Mouse (Mus musculus) midbrain, embryonic 16.5 days (tissue): Measurements from ENCODE around the gene Msi2. TPM values are rescaled to one million over a fixed set of nuclear protein-coding genes. Genes with fewer than 3 reads are reported as not detected.

Source experiments
- ATAC-seq: fragments of 200-750 bp; cut with Nextera tagmentation; 2 replicates; pipeline ENCODE4 v1.8.0; 2017; ENCODE audit warnings: moderate TSS enrichment
- H3K27ac ChIP-seq: fragments of 300-500 bp; sonication (generic); 2 replicates; pipeline ENCODE4 v1.5.1; 2014; ENCODE audit warnings: mild to moderate bottlenecking, low read length, mixed read lengths
- H3K27me3 ChIP-seq: fragments of 300-500 bp; sonication (generic); 2 replicates; pipeline ENCODE4 v1.6.1; 2014; ENCODE audit warnings: low read depth, low read length, mixed read lengths; ENCODE audit not compliant: control insufficient read depth, insufficient read depth
- H3K36me3 ChIP-seq: fragments of 300-500 bp; sonication (generic); 2 replicates; pipeline ENCODE4 v1.6.1; 2014; ENCODE audit warnings: mild to moderate bottlenecking, low read length, moderate library complexity, mixed read lengths; ENCODE audit not compliant: control insufficient read depth, insufficient read depth
- H3K4me1 ChIP-seq: fragments of 300-500 bp; sonication (generic); 2 replicates; pipeline ENCODE4 v1.6.1; 2014; ENCODE audit warnings: mild to moderate bottlenecking, low read length, mixed read lengths; ENCODE audit not compliant: control insufficient read depth, insufficient read depth
- H3K4me2 ChIP-seq: fragments of 300-500 bp; sonication (generic); 2 replicates; pipeline ENCODE4 v1.6.1; 2014; ENCODE audit warnings: mild to moderate bottlenecking, low read length, mixed read lengths
- H3K4me3 ChIP-seq: fragments of 300-500 bp; sonication (generic); 2 replicates; pipeline ENCODE4 v1.5.1; 2014; ENCODE audit warnings: low read depth, mild to moderate bottlenecking, low read length, moderate library complexity, mixed read lengths
- H3K9ac ChIP-seq: fragments of 300-500 bp; sonication (generic); 2 replicates; pipeline ENCODE4 v1.6.1; 2014; ENCODE audit warnings: low read depth, low read length, mixed read lengths
- H3K9me3 ChIP-seq: fragments of 300-500 bp; sonication (generic); replicated peaks from 2 replicates; pipeline ENCODE4 v1.6.1; 2014; ENCODE audit warnings: mild to moderate bottlenecking, low read length, mixed read lengths; ENCODE audit not compliant: control insufficient read depth, poor library complexity, severe bottlenecking
- WGBS: fragments of 180-500 bp; shearing (Covaris S2); extraction: QIAGEN DNeasy Blood & Tissue Kit; methylation state at CpG from one replicate; pipeline ENCODE4 v1.1.7; 2014; 5-methylcytosine and 5-hydroxymethylcytosine counted together
- polyA plus RNA-seq: library from polyadenylated mRNA; unstranded; fragments of >200 nt; fragmentation: Nextera tagmentation; extraction: Ambion mirVana; gene quantifications from 2 replicates; pipeline ENCODE4 v1.2.1, GENCODE M21; 2015

The Msi2 gene
- polyA plus RNA-seq, 1 experiment from 2014 or later, result 29.4 TPM

GRCm38 (mm10) chr11:88381145-88381909, 337.0 kb downstream of the Msi2 start:
- 59% methylated on average over 11 of the region's 14 CpGs for WGBS
- Histone ChIP-seq H3K9me3 (no peaks in the 10 kb centered on the region), H3K36me3 (no peaks in the 10 kb centered on the region; the same call in 1 of the 2 replicates), H3K4me2 (no peak overlapping the region), H3K27ac (peak overlapping the region; percentile 15; the same call in 1 of the 2 replicates), H3K4me1 (peaks cover 16% of the 10 kb centered on the region), H3K27me3 (no peaks in the 10 kb centered on the region), H3K4me3 (no peak overlapping the region), H3K9ac (no peak overlapping the region)
- ATAC-seq, result no peak

DNA sequence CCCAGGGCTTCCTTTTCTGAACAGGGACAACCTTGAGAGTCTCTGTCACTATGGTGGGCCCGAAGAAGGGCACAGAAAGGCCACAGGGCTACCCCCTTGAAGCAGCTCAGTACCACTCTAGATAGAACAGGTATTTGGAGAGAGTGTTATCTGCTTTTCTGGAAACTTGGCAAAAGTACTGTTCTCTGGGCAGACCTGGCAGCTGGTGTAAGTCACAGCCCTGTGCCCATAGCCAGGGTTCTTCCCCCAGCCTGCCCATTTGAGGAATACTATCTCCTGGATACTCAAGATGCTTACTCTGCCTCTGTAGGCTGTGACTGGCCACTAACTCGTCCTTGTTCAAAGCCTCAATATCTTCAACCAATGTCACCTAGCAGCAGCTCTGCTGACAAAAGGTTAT, 338.7 kb downstream of the Msi2 start:
- WGBS, result 73% methylated on average over 2 of the region's 2 CpGs
- H3K36me3 ChIP-seq, result no peaks in the 10 kb centered on the region
- no peak overlapping the region for H3K4me3 ChIP-seq
- H3K4me2 ChIP-seq, result no peak overlapping the region
- no peak for ATAC-seq
- H3K9me3 ChIP-seq, result no peaks in the 10 kb centered on the region
- 0 out of 2 replicates have a peak overlapping the region, but pooled peaks have one; percentile 15 for H3K27ac ChIP-seq
- no peaks in the 10 kb centered on the region for H3K27me3 ChIP-seq
- H3K4me1 ChIP-seq, result peaks cover 22% of the 10 kb centered on the region
- H3K9ac ChIP-seq, result no peak overlapping the region

- Histone ChIP-seq H3K9me3 (no peaks in the 10 kb centered on the region), H3K36me3 (no peaks in the 10 kb centered on the region), H3K27me3 (no peaks in the 10 kb centered on the region), H3K4me2 (no peak overlapping the region), H3K9ac (no peak overlapping the region), H3K27ac (peak overlapping the region; percentile 15; the same call in 1 of the 2 replicates), H3K4me3 (no peak overlapping the region), H3K4me1 (peaks cover 22% of the 10 kb centered on the region)
- ATAC-seq, result peak; percentile 39; the same call in 1 of the 2 replicates
- 14% methylated on average over 9 of the region's 9 CpGs for WGBS
Observed at GRCm38 (mm10) chr11:88378686-88379339, 339.5 kb downstream of the Msi2 start.

DNA sequence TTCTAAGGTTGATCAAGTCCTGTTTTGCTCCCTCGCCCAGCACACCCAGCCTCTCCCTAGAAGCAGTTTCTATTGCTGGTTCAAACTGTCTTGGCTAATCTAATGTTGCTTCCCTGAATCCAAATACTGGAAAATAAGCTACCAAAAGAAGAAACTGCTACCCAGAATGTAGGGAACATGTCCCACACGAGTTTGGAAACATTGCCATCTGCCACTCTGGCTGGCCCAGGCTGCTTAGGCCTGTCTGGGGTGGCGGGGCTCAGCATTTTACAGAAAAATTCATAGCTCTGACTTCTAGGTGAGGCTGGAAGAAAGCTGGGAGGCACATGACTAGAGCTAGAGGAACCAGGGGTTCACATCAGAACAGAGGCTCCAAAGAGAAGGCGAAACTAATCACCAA, 345.7 kb downstream of the Msi2 start:
- Histone ChIP-seq H3K4me3 (no peak overlapping the region), H3K27ac (peak overlapping the region; percentile 19; the same call in 1 of the 2 replicates), H3K4me2 (no peak overlapping the region), H3K4me1 (peaks cover 12% of the 10 kb centered on the region), H3K9me3 (no peaks in the 10 kb centered on the region), H3K9ac (no peak overlapping the region), H3K27me3 (no peaks in the 10 kb centered on the region), H3K36me3 (no peaks in the 10 kb centered on the region)
- 69% methylated on average over 4 of the region's 4 CpGs for WGBS
- ATAC-seq, result no peak

- WGBS, result 70% methylated on average over 3 of the region's 3 CpGs
- Histone ChIP-seq H3K4me1 (peaks cover 6% of the 10 kb centered on the region), H3K4me3 (no peak overlapping the region), H3K9me3 (no peaks in the 10 kb centered on the region), H3K27me3 (no peaks in the 10 kb centered on the region), H3K27ac (no peak overlapping the region), H3K4me2 (no peak overlapping the region), H3K9ac (no peak overlapping the region), H3K36me3 (no peaks in the 10 kb centered on the region)
- no peak for ATAC-seq
Observed at GRCm38 (mm10) chr11:88369898-88370297, 348.4 kb downstream of the Msi2 start.

DNA sequence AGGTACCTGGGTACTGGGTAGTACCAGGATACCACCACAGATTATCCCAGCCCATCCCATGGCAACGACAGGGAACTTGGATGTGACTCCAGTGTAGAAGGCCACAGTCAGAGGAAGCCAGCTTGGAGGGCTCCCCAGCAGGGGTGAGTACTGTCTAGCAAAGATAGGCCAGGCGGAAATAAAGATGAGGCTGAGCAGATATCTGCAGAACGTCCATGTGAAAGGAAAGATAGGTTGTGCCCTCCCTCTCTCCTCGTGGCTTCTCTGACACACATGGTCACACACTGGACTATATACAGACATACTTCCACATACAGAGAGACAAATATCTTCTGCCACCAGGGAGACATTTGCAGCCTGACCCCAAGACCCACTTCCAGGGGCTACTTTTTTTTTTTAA, 350.8 kb downstream of the Msi2 start:
- Histone ChIP-seq H3K36me3 (no peaks in the 10 kb centered on the region), H3K9me3 (no peaks in the 10 kb centered on the region), H3K27ac (no peak overlapping the region), H3K4me2 (no peak overlapping the region), H3K4me3 (no peak overlapping the region), H3K27me3 (no peaks in the 10 kb centered on the region), H3K4me1 (no peaks in the 10 kb centered on the region), H3K9ac (no peak overlapping the region)
- 77% methylated on average over 4 of the region's 4 CpGs for WGBS
- no peak for ATAC-seq

DNA sequence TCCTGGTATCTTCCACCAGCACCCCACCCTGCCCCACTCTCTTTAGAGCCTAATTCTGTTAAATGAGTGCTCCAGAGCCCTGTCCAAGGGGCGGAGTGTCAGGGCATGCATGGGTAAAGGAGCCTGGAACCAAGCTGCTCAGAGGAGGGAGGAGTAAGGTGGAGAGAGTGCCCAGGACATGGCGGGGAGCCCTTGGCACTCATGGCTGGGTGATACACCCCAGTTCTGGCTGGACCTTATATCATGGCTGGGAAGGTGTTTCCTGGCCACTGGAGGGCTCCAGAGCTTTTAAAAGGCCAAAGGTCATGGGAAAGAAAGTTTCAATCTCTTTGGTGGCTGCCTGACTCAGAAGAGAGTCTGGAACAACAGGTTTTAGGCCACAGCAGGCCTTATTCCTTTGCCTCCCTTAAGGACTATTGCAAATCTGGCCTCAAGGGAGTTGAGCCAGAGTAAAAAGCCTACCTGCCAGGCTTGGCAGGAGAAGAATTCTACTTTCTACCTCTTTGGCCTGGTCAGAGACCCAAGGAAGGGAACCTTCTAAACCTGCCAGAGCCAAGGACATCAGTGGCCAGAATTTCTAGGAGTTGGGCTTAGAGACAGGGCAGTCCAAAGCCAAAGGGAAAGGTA, 352.3 kb downstream of the Msi2 start:
- H3K4me1 ChIP-seq, result no peaks in the 10 kb centered on the region
- H3K27ac ChIP-seq, result no peak overlapping the region
- no peaks in the 10 kb centered on the region for H3K9me3 ChIP-seq
- H3K4me3 ChIP-seq, result no peak overlapping the region
- H3K9ac ChIP-seq, result no peak overlapping the region
- WGBS, result 98% methylated on average over 2 of the region's 2 CpGs
- no peaks in the 10 kb centered on the region for H3K27me3 ChIP-seq
- no peaks in the 10 kb centered on the region for H3K36me3 ChIP-seq
- ATAC-seq, result no peak
- no peak overlapping the region for H3K4me2 ChIP-seq

GRCm38 (mm10) chr11:88364231-88364630, 354.1 kb downstream of the Msi2 start:
- Histone ChIP-seq H3K9ac (no peak overlapping the region), H3K27ac (no peak overlapping the region), H3K36me3 (no peaks in the 10 kb centered on the region), H3K4me1 (no peaks in the 10 kb centered on the region), H3K4me3 (no peak overlapping the region), H3K4me2 (no peak overlapping the region), H3K27me3 (no peaks in the 10 kb centered on the region), H3K9me3 (no peaks in the 10 kb centered on the region)
- 89% methylated on average over 3 of the region's 3 CpGs for WGBS
- ATAC-seq, result no peak

- no peak for ATAC-seq
Observed at GRCm38 (mm10) chr11:88363481-88363880, 354.8 kb downstream of the Msi2 start.

More at GRCm38 (mm10) chr11:88363481-88363880, 354.8 kb downstream of the Msi2 start:
- H3K36me3 ChIP-seq, result no peaks in the 10 kb centered on the region
- H3K27me3 ChIP-seq, result no peaks in the 10 kb centered on the region
- H3K4me1 ChIP-seq, result no peaks in the 10 kb centered on the region
- H3K4me3 ChIP-seq, result no peak overlapping the region
- no peak overlapping the region for H3K9ac ChIP-seq
- H3K9me3 ChIP-seq, result no peaks in the 10 kb centered on the region
- no peak overlapping the region for H3K27ac ChIP-seq
- H3K4me2 ChIP-seq, result no peak overlapping the region
- WGBS, result 96% methylated on average over 14 of the region's 14 CpGs
